Mouse (Mus musculus): ENCODE data around the gene Olfr1357.

Gene Olfr1357

GRCm38 (mm10) chr10:78578204-78578603 is 39.7 kb downstream of the Olfr1357 start:
- DNase-seq, result no peak

DNA sequence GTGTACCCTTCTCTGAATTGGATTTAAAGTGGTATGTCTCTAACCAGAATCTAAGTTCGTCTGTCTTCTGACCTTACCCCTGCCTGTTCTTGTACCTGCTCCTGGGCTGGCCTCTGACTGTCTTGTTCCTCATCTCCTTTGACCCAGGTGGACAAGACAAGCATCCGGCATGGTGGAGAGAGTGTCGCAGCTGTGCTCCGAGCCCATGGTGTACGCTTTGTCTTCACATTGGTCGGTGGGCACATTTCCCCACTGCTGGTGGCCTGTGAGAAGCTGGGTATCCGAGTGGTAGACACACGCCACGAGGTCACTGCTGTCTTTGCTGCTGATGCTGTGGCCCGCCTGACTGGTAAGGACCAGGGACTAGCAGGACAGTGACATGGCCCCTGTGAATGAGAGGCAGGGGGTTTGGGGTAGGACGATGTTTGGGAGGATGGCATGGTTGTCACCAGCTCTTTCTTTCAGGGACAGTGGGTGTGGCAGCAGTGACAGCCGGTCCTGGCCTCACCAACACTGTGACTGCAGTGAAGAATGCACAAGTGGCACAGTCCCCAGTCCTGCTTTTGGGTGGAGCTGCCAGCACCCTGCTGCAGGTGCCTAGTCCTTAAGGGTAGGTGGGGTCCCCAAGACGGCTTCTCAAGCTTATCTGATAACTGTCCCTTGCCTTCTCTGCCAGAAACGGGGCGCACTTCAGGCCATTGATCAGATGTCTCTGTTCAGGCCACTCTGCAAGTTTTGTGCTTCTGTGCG is 41.3 kb downstream of the Olfr1357 start:
- no peak for DNase-seq

DNA sequence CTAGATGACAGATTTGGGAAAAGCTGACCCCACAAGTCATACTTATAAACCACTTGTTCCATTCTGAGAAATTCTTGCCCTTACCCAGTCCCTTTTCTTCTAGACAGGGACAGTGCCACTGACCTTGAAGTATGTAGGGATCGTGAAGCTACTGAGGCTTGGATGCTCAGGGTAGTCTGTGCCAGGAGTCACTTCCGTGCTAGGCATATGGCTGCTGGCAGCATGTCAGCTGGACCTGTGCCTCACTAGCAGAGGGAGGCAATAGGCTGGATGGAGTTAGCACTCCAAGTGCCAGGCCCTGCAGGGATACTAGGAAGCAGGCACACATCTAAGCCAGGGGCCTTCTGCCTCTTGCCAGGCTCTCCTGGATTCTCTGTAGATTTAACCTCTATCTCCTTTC is 42.2 kb downstream of the Olfr1357 start:
- no peak for DNase-seq

- no peak for DNase-seq
These were observed 42.7 kb downstream of the Olfr1357 start for GRCm38 (mm10) chr10:78575105-78575632.

GRCm38 (mm10) chr10:78574250-78575104 is 43.4 kb downstream of the Olfr1357 start, which contains the start of gene Ilvbl:
TSS of gene Ilvbl (plus strand) at chr10:78574346.
- DNase-seq, result peak; percentile 96 to 97

DNA sequence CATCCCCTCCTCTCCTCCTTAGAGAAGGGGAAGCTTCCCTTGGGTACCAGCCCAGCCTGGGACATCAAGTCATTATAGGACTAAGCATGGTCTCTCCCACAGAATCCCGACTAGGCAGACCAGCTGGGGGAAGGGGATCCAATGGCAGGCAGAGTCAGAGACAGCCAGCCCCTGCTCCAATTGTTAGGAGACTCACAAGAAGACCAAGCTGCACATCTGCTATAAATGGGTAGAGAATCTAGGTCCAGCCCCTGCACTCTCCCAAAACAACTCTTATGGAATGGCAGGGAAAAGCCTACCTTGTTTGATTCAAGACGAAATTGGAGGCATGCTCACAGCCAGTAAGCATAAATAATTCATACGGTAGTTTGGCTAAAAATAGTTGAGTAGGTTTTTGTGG is 44.6 kb downstream of the Olfr1357 start:
- DNase-seq, result no peak

- DNase-seq, result no peak
These were observed 47.0 kb downstream of the Olfr1357 start for GRCm38 (mm10) chr10:78570897-78571296.

GRCm38 (mm10) chr10:78570416-78570815 is 47.5 kb downstream of the Olfr1357 start:
- no peak for DNase-seq

DNA sequence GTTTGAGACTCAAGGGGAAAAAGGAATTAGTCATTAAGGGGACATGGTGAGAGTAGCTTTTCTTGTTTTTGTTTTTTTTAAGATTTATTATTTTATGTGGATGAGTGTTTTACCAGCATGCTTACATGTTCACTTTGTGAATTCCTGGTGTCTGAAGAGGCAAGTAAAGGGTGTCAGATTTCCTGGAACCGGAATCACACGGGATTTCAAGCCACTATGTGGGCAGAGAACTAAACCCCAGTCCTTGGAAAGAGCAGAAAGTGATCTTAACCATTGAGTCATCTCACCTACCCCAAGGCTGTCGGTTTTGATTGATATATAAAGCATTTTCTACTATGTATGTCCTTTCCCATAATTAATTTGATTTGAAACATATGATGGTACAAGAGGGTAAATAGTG is 48.2 kb downstream of the Olfr1357 start:
- DNase-seq, result no peak

DNA sequence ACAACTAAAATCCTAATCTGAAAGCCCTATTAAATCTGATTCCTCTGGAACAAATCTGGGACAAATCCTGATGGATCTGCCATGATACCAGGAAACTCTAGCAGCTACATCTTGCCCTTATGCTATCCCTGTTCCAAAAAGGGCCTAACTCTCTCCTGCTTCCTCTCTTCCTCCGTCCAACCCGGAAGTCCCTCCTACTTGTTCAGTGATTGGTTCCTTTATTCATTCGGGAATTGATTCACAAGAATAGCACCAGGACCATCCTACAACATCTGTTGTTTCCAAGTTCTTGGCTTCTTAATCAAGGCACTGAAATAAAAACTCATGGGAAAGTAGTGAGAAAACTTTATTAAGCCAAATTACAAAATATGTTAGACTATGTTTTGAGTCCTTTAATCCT is 48.7 kb downstream of the Olfr1357 start:
- DNase-seq, result no peak

DNA sequence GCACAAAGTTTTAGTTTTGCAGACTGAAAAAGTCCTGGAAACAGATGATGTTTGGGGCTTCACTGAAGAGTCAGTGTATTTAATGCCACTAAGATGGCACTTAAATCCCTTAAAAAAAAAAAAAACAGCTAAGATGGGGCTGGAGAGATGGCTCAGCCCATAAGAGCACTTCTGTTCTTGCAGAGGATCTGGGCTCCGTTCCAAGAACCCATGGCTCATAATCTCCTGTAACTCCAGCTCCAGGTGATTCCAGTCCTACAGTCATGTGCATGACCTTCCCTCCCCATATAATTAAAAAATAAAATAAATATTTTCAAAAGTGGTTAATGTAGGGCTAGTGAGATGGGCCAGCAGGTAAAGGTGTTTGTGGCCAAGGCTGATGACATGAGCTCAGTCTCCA is 52.8 kb downstream of the Olfr1357 start:
- no peak for DNase-seq
